Mouse (Mus musculus): ENCODE measurements around the gene Sema3e.

DNA sequence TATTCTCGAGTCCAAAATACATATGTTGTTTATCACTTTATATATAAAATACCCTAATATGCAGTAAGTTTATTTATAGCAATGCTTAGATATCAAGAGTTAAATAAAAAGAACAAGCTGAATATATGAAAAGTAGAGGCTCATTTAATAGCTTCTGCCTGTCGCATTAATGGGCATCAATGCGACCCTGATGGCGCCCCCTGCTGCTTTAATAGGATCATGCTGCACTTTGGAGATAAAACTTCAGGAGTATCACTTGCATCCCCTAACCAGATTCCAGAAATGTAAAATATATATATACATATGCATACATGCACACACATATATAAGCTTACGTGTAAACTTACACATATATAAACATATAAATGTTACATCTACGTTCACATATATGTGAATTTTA lies 199.4 kb downstream of the Sema3e start:
- TF ChIP-seq CTCF (IDR thresholded peaks at IDR 0.05; ENCODE audit: control insufficient read depth, insufficient read depth, insufficient replicate concordance, low read depth, low read length) (no peak), POLR2A (IDR thresholded peaks at IDR 0.05; ENCODE audit: control insufficient read depth, low read depth, low read length) (no peak)

All from testis, adult 2 months (tissue).